Mouse (Mus musculus): ENCODE results near the gene Snx7.
A peak's percentile ranks its signal among the peaks of the same experiment; 100 is the strongest.

Gene Snx7

GRCm38 (mm10) chr3:117817635-117818034 lies 51.1 kb downstream of the Snx7 start:
- DNase-seq (ENCODE audit: low spot score in 2 of 2) = no peak

- DNase-seq (ENCODE audit: low spot score in 2 of 2) = no peak
Observed at GRCm38 (mm10) chr3:117814218-117814617, 54.5 kb downstream of the Snx7 start.

DNA sequence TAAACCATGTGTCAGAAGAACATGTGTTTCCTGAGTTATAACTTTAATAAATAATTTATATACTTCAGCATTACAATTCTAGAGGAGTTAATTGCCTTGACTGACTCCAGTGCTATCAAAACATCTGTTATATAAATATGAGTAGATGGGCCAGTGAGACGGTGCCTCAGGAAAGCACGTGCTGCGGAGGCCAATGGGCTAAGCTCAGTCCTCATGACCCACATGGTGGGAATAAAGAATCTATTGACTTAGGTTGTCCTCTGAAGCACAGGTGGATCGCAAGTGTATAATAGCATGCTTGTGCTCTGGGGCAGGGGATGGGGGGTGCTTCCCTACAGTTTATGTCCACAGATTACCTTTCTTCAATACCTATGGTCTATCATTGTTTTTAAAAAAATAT lies 56.6 kb downstream of the Snx7 start:
- no peak for DNase-seq (ENCODE audit: low spot score in 2 of 2)

- no peak for DNase-seq (ENCODE audit: low spot score in 2 of 2)
Observed at GRCm38 (mm10) chr3:117805782-117806181, 63.0 kb downstream of the Snx7 start.

- DNase-seq (ENCODE audit: low spot score in 2 of 2) = no peak
Observed at GRCm38 (mm10) chr3:117794501-117794900, 74.2 kb downstream of the Snx7 start.

DNA sequence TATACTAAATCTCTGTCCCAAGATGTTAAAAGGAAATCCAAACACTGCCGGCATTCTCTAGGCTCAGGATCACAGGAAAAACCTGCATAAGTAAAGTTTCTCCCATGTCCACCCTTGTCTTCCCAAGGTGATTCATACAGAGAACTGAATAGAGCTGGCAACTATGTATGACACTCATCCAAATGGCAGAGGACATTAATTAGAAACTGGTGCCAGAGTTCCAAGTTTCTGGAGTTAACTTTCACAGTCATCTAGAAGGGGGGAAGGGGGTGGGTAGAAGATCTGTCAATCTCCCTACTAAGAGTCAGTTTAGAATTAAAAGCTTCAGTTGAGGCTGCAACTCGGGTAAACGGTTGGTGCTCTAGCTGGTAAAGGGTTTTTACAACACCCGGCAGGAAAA lies 76.8 kb downstream of the Snx7 start:
- DNase-seq (ENCODE audit: low spot score in 2 of 2) = no peak

GRCm38 (mm10) chr3:117791273-117791672 lies 77.5 kb downstream of the Snx7 start:
- no peak for DNase-seq (ENCODE audit: low spot score in 2 of 2)

DNA sequence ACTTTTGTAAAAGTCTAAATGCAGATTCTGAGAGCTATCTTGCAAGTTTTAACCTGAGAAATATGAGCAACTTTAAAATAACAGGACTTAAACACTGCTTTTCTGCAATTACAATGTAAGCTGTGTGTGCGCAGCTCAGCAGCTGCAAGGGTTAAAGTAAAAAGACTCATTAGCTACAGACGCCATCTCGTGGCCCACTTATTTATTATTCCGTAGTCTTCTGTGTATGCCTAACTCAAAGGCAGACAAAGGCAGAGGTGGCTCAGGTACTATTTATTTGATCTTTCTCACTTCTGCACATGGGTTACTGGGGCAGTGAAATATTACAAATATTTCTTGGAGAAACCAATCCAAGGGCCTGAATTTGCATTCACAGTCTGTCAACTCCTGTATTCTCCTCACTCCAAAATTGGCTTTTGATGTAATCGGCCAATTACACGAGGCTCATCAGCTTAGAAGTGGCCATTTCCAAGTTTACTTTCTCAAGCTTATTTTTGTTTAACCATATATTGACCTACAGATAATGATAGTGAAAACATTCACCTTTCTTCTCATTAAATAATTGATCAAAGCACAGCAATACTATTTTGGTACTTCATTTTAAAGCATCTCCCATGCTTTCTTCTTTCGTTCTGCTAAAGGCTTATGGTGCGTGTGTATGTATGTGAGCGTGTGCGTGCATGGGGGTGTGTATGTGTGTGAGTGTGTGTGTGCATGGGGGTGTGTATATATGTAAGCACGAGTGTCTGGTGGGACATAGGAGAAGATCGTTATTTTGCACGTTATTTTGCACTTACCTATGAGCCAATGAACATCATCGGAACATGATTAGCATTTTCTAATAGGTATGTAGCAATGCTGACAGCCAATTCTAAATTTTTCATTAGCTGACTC lies 79.7 kb downstream of the Snx7 start:
- peak; percentile 17 to 51 for DNase-seq (ENCODE audit: low spot score in 2 of 2)

DNA sequence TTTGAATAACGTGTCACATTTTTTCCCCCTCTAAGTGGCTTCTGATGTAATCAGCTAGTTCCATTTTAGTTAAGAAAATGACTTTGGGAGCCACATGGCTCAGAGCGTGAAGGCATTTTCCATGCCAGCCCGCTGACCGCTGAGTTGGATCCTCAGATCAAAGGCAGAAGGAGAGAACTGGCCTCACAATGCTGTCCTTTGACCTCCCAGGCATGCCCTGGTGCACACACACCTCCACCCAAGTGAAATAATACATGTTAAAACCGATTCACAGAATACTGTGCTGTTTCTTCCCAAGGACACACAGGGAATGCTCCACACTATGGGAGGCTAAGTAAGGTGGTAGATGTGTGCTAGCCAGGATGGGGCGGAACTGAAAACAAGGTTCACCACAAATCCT lies 81.5 kb downstream of the Snx7 start:
- DNase-seq (ENCODE audit: low spot score in 2 of 2) = no peak

- no peak for DNase-seq (ENCODE audit: low spot score in 2 of 2)
Observed at GRCm38 (mm10) chr3:117752151-117752757, 116.5 kb downstream of the Snx7 start.

GRCm38 (mm10) chr3:117751665-117752064 lies 117.1 kb downstream of the Snx7 start:
- DNase-seq (ENCODE audit: low spot score in 2 of 2) = no peak

DNA sequence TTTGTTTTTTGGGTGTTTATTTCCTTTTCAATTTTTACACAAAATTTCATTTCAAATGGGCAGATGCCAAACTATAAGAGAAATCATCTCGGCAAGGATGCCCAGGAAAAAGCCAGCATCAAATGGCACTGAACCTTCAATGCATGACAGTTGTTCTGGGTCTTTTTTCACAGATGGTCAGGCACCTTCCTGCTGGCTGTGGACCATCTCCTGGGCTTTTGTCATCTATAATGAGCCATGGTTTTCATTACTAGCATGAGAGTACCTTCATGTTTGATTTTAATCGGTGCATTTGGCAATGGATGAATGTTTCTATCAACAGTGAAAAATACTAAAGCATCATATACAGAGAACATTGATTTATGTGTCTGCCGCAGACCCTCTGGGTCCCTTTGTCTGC lies 119.5 kb downstream of the Snx7 start:
- DNase-seq (ENCODE audit: low spot score in 2 of 2) = no peak

DNA sequence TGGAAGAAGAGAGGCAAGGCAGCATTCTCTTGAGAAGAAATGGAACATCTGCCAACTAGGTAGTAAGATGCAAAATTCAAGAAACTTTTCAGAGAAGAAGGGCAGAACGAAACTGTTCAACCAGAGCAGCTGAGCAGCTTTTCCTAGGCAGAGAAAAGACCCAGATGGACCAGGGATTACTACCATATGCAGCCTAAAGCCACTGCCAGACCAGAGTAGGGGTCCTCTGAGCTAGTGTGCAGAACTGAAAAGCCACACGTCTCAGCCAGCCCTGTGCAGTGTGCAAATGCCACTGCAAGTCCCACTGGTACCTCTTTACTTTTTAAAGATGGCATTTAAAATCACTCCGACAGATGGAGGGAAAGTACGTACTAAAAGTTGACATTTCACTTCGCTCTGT lies 129.0 kb downstream of the Snx7 start:
- DNase-seq (ENCODE audit: low spot score in 2 of 2) = no peak

DNA sequence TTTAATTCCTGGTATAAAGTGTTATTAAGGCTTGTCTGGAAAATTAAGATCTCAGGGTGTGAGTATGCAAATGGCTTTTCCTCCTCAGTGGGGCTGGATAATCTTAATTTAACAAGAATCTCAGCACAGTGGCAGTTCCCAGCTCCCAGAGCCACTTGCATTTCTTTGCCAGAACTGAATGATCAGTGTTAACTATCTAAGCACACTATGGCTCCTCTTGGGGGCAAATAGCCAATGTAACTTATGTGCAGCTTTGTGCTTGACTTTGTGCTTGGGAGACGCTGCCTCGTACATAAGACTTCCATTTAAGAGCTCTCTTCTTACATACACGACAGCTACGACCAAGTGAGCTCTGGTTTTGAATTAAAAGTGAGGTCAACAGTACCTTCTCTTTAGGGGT lies 136.1 kb downstream of the Snx7 start:
- DNase-seq (ENCODE audit: low spot score in 2 of 2) = no peak
